Mouse (Mus musculus): ENCODE results near the gene Cops2.

Gene Cops2

GRCm38 (mm10) chr2:125858521-125859280 lies at the start of gene Cops2, which contains the start of gene Galk2:
Gene Cops2 (minus strand): TSS chr2:125859139.
Gene Galk2 (plus strand): TSS chr2:125859109.
- Histone ChIP-seq H3K36me3 (ENCODE audit: control insufficient read depth, insufficient read depth, low read length, poor library complexity, severe bottlenecking) (no peaks in the 10 kb centered on the region), H3K27me3 (ENCODE audit: control insufficient read depth, insufficient read depth, low read length, poor library complexity, severe bottlenecking) (no peaks in the 10 kb centered on the region)
- DNase-seq (ENCODE audit: low read depth, low spot score): peak; percentile 95

- Histone ChIP-seq H3K36me3 (ENCODE audit: control insufficient read depth, insufficient read depth, low read length, poor library complexity, severe bottlenecking) (peaks cover 2% of the 10 kb centered on the region), H3K27me3 (ENCODE audit: control insufficient read depth, insufficient read depth, low read length, poor library complexity, severe bottlenecking) (no peaks in the 10 kb centered on the region)
- DNase-seq (ENCODE audit: low read depth, low spot score): no peak
Observed at GRCm38 (mm10) chr2:125907580-125908255, 48.8 kb upstream of the Cops2 start.

- H3K27me3 ChIP-seq (ENCODE audit: control insufficient read depth, insufficient read depth, low read length, poor library complexity, severe bottlenecking): no peaks in the 10 kb centered on the region
- H3K36me3 ChIP-seq (ENCODE audit: control insufficient read depth, insufficient read depth, low read length, poor library complexity, severe bottlenecking): peaks cover 2% of the 10 kb centered on the region
- DNase-seq (ENCODE audit: low read depth, low spot score): no peak
Observed at GRCm38 (mm10) chr2:125906407-125907066, 47.6 kb upstream of the Cops2 start.

GRCm38 (mm10) chr2:125901426-125901825 lies 42.5 kb upstream of the Cops2 start:
- no peaks in the 10 kb centered on the region for H3K27me3 ChIP-seq (ENCODE audit: control insufficient read depth, insufficient read depth, low read length, poor library complexity, severe bottlenecking)
- peaks cover 2% of the 10 kb centered on the region for H3K36me3 ChIP-seq (ENCODE audit: control insufficient read depth, insufficient read depth, low read length, poor library complexity, severe bottlenecking)
- no peak for DNase-seq (ENCODE audit: low read depth, low spot score)

- Histone ChIP-seq H3K27me3 (ENCODE audit: control insufficient read depth, insufficient read depth, low read length, poor library complexity, severe bottlenecking) (no peaks in the 10 kb centered on the region), H3K36me3 (ENCODE audit: control insufficient read depth, insufficient read depth, low read length, poor library complexity, severe bottlenecking) (peaks cover 2% of the 10 kb centered on the region)
- no peak for DNase-seq (ENCODE audit: low read depth, low spot score)
Observed at GRCm38 (mm10) chr2:125900797-125901410, 42.0 kb upstream of the Cops2 start.

- H3K27me3 ChIP-seq (ENCODE audit: control insufficient read depth, insufficient read depth, low read length, poor library complexity, severe bottlenecking): no peaks in the 10 kb centered on the region
- no peak for DNase-seq (ENCODE audit: low read depth, low spot score)
- no peaks in the 10 kb centered on the region for H3K36me3 ChIP-seq (ENCODE audit: control insufficient read depth, insufficient read depth, low read length, poor library complexity, severe bottlenecking)
Observed at GRCm38 (mm10) chr2:125896355-125896754, 37.4 kb upstream of the Cops2 start.

GRCm38 (mm10) chr2:125895099-125895498 lies 36.2 kb upstream of the Cops2 start:
- no peak for DNase-seq (ENCODE audit: low read depth, low spot score)
- H3K27me3 ChIP-seq (ENCODE audit: control insufficient read depth, insufficient read depth, low read length, poor library complexity, severe bottlenecking): no peaks in the 10 kb centered on the region
- no peaks in the 10 kb centered on the region for H3K36me3 ChIP-seq (ENCODE audit: control insufficient read depth, insufficient read depth, low read length, poor library complexity, severe bottlenecking)

GRCm38 (mm10) chr2:125893096-125893495 lies 34.2 kb upstream of the Cops2 start:
- Histone ChIP-seq H3K36me3 (ENCODE audit: control insufficient read depth, insufficient read depth, low read length, poor library complexity, severe bottlenecking) (no peaks in the 10 kb centered on the region), H3K27me3 (ENCODE audit: control insufficient read depth, insufficient read depth, low read length, poor library complexity, severe bottlenecking) (no peaks in the 10 kb centered on the region)
- DNase-seq (ENCODE audit: low read depth, low spot score): peak; percentile 38

- Histone ChIP-seq H3K27me3 (ENCODE audit: control insufficient read depth, insufficient read depth, low read length, poor library complexity, severe bottlenecking) (no peaks in the 10 kb centered on the region), H3K36me3 (ENCODE audit: control insufficient read depth, insufficient read depth, low read length, poor library complexity, severe bottlenecking) (no peaks in the 10 kb centered on the region)
- no peak for DNase-seq (ENCODE audit: low read depth, low spot score)
Observed at GRCm38 (mm10) chr2:125885891-125886576, 27.1 kb upstream of the Cops2 start.

GRCm38 (mm10) chr2:125870159-125870558 lies 11.2 kb upstream of the Cops2 start:
- H3K27me3 ChIP-seq (ENCODE audit: control insufficient read depth, insufficient read depth, low read length, poor library complexity, severe bottlenecking): no peaks in the 10 kb centered on the region
- no peak for DNase-seq (ENCODE audit: low read depth, low spot score)

GRCm38 (mm10) chr2:125868301-125868700 lies 9.4 kb upstream of the Cops2 start:
- Histone ChIP-seq H3K27me3 (ENCODE audit: control insufficient read depth, insufficient read depth, low read length, poor library complexity, severe bottlenecking) (no peaks in the 10 kb centered on the region), H3K36me3 (ENCODE audit: control insufficient read depth, insufficient read depth, low read length, poor library complexity, severe bottlenecking) (no peaks in the 10 kb centered on the region)
- no peak for DNase-seq (ENCODE audit: low read depth, low spot score)

More at GRCm38 (mm10) chr2:125870159-125870558, 11.2 kb upstream of the Cops2 start:
- H3K36me3 ChIP-seq (ENCODE audit: control insufficient read depth, insufficient read depth, low read length, poor library complexity, severe bottlenecking): no peaks in the 10 kb centered on the region

- DNase-seq (ENCODE audit: low read depth, low spot score): peak; percentile 65
Observed at GRCm38 (mm10) chr2:125866058-125866740, 7.3 kb upstream of the Cops2 start.

GRCm38 (mm10) chr2:125865585-125865984 lies 6.6 kb upstream of the Cops2 start:
- no peak for DNase-seq (ENCODE audit: low read depth, low spot score)
- H3K36me3 ChIP-seq (ENCODE audit: control insufficient read depth, insufficient read depth, low read length, poor library complexity, severe bottlenecking): no peaks in the 10 kb centered on the region
- no peaks in the 10 kb centered on the region for H3K27me3 ChIP-seq (ENCODE audit: control insufficient read depth, insufficient read depth, low read length, poor library complexity, severe bottlenecking)

More at GRCm38 (mm10) chr2:125866058-125866740, 7.3 kb upstream of the Cops2 start:
- Histone ChIP-seq H3K36me3 (ENCODE audit: control insufficient read depth, insufficient read depth, low read length, poor library complexity, severe bottlenecking) (no peaks in the 10 kb centered on the region), H3K27me3 (ENCODE audit: control insufficient read depth, insufficient read depth, low read length, poor library complexity, severe bottlenecking) (no peaks in the 10 kb centered on the region)

- no peaks in the 10 kb centered on the region for H3K36me3 ChIP-seq (ENCODE audit: control insufficient read depth, insufficient read depth, low read length, poor library complexity, severe bottlenecking)
- DNase-seq (ENCODE audit: low read depth, low spot score): no peak
Observed at GRCm38 (mm10) chr2:125864551-125864950, 5.6 kb upstream of the Cops2 start.

More at GRCm38 (mm10) chr2:125864551-125864950, 5.6 kb upstream of the Cops2 start:
- no peaks in the 10 kb centered on the region for H3K27me3 ChIP-seq (ENCODE audit: control insufficient read depth, insufficient read depth, low read length, poor library complexity, severe bottlenecking)

Measured in splenic B cell, adult 2 months (primary cell).